Mouse (Mus musculus) bone marrow, adult 2 months (tissue): Measurements from ENCODE around the gene Sesn3. TPM values are rescaled to one million over a fixed set of nuclear protein-coding genes. Genes with fewer than 3 reads are reported as not detected.

ENCODE experiments used
- H3K27ac ChIP-seq: fragments of 200-500 bp; 2 replicates; pipeline ENCODE4 v1.5.1; 2012; ENCODE audit warnings: low read depth, mild to moderate bottlenecking, control low read depth, inconsistent platforms, low read length; ENCODE audit not compliant: control insufficient read depth, poor library complexity, insufficient read depth
- H3K4me1 ChIP-seq: fragments of 200-500 bp; 2 replicates; pipeline ENCODE4 v1.6.1; 2011; ENCODE audit warnings: low read length; ENCODE audit not compliant: control insufficient read depth, insufficient read depth
- H3K4me3 ChIP-seq: fragments of 200-500 bp; replicated peaks from 2 replicates; pipeline ENCODE3; 2011; ENCODE audit warnings: mild to moderate bottlenecking, low read depth, low read length, control low read depth; ENCODE audit not compliant: control insufficient read depth
- CTCF ChIP-seq: fragments of 200-500 bp; IDR thresholded peaks from 2 replicates; pipeline ENCODE4 v1.5.1; 2011; ENCODE audit warnings: low read length, control low read depth; ENCODE audit not compliant: control insufficient read depth, insufficient read depth
- POLR2A ChIP-seq: fragments of 200-500 bp; IDR thresholded peaks from 2 replicates; pipeline ENCODE4 v1.6.1; 2011; ENCODE audit warnings: low read depth, mild to moderate bottlenecking, control low read depth, low read length, borderline replicate concordance; ENCODE audit not compliant: control insufficient read depth
- WGBS: fragments of 180-500 bp; shearing (Covaris S2); methylation state at CpG from one replicate; pipeline ENCODE4 v1.1.7; 2018; 5-methylcytosine and 5-hydroxymethylcytosine counted together
- polyA plus RNA-seq: library from polyadenylated mRNA; stranded (reverse); fragments of >200 nt; gene quantifications from 2 replicates; pipeline ENCODE4 v1.2.4, GENCODE M21; 2011; ENCODE audit warnings: low replicate concordance; ENCODE audit not compliant: missing spikeins, insufficient read depth, insufficient read length

Sesn3 gene
- polyA plus RNA-seq, 1 experiment: 5.3 TPM

- Histone ChIP-seq H3K27ac (no peak overlapping the region), H3K4me3 (no peak overlapping the region), H3K4me1 (no peaks in the 10 kb centered on the region)
- WGBS: 87% methylated on average over 1 of the region's 1 CpGs
- TF ChIP-seq POLR2A: no peak
- no peak for TF ChIP-seq CTCF
These were observed 19.0 kb downstream of the Sesn3 start for GRCm38 (mm10) chr9:14293866-14294265.

DNA sequence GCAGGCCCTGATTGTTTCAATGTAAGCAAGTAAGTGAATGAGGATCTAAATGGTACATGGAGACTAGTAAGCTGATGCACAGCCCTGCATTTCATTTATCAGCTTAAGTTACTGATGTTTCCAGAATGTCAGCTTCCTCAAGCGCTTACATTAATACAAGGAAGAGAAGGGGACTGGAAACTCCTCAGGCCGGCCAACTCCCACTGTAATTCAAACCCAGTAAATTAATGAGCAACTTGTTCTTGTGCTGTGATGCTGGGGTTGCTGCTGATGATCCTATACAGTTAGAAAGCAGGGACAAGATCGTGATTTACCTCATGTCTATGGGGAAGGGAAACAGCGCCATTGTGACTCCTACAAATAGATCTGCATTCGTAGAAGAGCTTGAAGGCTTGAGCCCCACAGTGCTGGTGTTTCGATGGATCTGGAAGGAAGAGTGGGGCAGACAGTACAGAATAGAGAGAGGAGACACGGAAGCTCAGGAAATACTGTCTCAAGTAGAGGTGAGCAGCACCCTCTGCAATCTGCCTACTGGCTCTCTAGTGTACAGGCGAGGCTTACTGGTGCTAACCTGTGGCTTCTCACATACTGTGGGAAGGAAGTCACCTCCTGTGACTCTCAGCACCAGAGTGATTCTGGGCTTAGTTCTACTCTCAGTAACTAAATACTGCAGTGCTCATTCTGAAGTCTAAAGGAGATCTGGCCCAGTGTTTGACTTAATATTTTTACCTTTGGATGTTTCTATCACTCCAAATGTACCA, 21.0 kb downstream of the Sesn3 start:
- TF ChIP-seq CTCF (no peak), POLR2A (no peak)
- Histone ChIP-seq H3K4me1 (no peaks in the 10 kb centered on the region), H3K4me3 (no peak overlapping the region), H3K27ac (no peak overlapping the region)
- WGBS: 79% methylated on average over 8 of the region's 8 CpGs

DNA sequence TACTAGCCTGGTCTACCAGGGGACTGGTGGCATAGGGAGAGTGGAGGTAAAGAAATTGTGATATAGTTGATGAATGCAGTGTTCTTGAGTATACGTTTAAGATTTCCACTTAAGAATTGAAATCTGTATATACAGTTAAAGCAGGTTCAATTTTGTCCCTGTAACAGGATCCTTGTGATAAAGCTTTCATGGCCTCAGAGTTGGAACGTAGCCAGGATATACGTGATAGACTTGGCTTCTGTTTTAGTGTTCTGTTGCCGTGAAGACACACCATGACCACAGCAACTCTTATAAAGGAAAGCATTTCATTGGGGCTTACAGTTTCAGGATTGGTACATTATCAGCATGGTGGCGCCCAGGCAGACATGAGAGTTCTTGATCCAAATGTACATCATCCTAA, 22.3 kb downstream of the Sesn3 start:
- H3K4me1 ChIP-seq: no peaks in the 10 kb centered on the region
- TF ChIP-seq CTCF (no peak), POLR2A (no peak)
- no peak overlapping the region for H3K27ac ChIP-seq
- no peak overlapping the region for H3K4me3 ChIP-seq
- whole genome bisulfite sequencing: 81% methylated on average over 5 of the region's 5 CpGs

- Histone ChIP-seq H3K27ac (no peak overlapping the region), H3K4me3 (no peak overlapping the region), H3K4me1 (no peaks in the 10 kb centered on the region; the same call in 1 of the 2 replicates)
- TF ChIP-seq CTCF (no peak), POLR2A (no peak)
These were observed 25.0 kb downstream of the Sesn3 start for GRCm38 (mm10) chr9:14299819-14300218.

DNA sequence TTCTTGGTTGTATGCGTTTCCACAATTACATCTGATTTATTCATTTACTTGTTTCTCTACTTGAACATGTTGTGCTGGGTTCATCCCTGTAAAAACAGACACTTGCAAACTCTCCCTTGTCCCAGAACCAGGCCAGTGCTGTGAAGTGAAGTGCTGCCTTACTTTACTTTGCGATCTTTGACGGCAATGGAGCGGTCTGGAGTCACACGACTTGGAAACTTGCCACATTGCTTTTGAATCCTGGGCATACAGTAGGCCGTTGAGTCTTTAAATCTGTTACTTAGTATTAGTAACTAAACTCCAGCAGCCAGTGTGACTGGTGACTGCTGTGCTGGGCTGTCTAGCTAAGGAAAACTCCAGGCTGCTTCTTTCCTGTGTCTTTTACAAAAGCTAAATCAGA, 25.9 kb downstream of the Sesn3 start:
- H3K4me3 ChIP-seq: no peak overlapping the region
- H3K4me1 ChIP-seq: no peaks in the 10 kb centered on the region; the same call in 1 of the 2 replicates
- no peak overlapping the region for H3K27ac ChIP-seq
- WGBS: 85% methylated on average over 6 of the region's 6 CpGs
- TF ChIP-seq CTCF (no peak), POLR2A (no peak)

DNA sequence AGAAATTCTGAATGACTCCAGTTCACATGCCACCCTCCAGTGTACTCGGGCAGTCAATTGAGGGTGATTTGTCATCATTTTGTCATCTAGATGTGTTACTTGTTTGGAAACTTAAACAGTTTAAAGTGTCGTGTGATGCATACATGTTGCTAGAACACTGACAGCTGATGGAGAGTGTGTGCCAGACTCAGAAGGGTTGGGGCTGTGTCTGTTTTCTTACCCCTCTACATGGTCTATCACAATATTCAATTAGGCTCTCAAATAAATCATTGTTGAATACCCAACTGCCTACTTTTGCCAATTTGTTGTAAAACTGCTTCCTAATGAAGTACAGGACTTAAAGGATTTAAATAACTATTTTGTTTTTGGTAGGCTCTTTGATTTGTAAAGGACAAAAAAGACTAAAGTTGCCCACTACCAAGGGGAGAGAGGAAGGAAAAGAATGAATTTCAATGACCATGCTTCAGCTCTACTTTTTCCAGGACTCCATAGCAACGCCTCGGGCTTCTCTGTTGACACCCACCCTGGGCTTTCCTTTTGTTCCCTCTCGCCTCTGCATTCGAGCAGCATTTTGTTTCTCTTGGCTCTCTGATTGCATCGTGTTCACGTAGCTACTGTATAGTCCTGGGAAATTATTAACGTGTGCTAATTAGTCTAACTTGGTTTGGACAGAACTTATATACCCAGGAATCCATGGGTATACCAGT, 29.5 kb downstream of the Sesn3 start:
- no peaks in the 10 kb centered on the region; the same call in 1 of the 2 replicates for H3K4me1 ChIP-seq
- no peak overlapping the region for H3K27ac ChIP-seq
- no peak overlapping the region for H3K4me3 ChIP-seq
- TF ChIP-seq CTCF: no peak
- TF ChIP-seq POLR2A: no peak
- WGBS: 82% methylated on average over 9 of the region's 9 CpGs

DNA sequence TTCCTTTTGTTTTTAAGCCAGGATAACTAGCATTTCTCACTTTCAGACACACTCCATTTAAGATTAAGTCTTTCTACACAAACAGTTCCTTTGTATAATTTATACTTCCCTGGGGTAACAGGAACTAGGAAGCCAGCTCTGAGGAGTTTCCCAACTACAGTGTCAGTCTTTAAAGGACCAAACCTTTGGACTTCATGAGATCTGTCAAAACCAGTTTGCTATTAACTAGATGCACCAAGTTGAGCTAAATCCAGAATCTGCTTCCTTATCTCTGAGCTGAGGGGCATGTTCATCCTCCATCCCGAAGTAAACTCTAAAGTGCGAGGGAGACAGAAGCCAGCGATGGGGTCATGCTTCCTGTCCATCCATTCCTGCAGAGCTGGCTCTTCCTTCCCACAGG, 32.5 kb downstream of the Sesn3 start:
- H3K4me1 ChIP-seq: no peaks in the 10 kb centered on the region; the same call in 1 of the 2 replicates
- no peak overlapping the region for H3K4me3 ChIP-seq
- 89% methylated on average over 3 of the region's 3 CpGs for WGBS
- no peak overlapping the region for H3K27ac ChIP-seq
- TF ChIP-seq CTCF (no peak), POLR2A (no peak)

- H3K27ac ChIP-seq: no peak overlapping the region
- TF ChIP-seq CTCF (no peak), POLR2A (no peak)
- H3K4me1 ChIP-seq: no peaks in the 10 kb centered on the region
- H3K4me3 ChIP-seq: no peak overlapping the region
- WGBS: 77% methylated on average over 3 of the region's 3 CpGs
These were observed 39.1 kb downstream of the Sesn3 start for GRCm38 (mm10) chr9:14313968-14314367.

DNA sequence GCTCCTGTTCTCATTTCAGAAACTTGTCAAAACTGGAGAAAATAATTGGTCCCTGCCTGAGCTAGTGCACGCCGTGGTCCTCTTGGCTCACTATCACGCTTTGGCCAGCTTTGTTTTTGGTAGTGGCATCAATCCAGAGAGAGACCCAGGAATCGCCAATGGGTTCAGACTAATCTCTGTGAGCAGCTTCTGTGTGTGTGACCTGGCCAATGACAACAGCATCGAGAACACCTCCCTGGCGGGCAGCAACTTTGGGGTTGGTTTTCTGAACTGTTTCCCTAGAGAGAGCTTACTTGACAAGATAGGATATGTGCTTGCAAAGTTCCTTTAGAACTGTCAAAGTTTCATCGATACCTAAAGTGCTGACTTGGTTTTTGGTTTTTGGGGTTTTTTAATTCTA, 39.6 kb downstream of the Sesn3 start:
- 88% methylated on average over 7 of the region's 7 CpGs for WGBS

More for the DNA sequence above, 39.6 kb downstream of the Sesn3 start:
- H3K27ac ChIP-seq: no peak overlapping the region
- TF ChIP-seq POLR2A: no peak
- TF ChIP-seq CTCF: no peak
- no peak overlapping the region for H3K4me3 ChIP-seq
- no peaks in the 10 kb centered on the region for H3K4me1 ChIP-seq
